Mouse (Mus musculus) liver, postnatal 0 days (tissue): ENCODE measurements around the gene Lkaaear1. TPM values are rescaled to one million over a fixed set of nuclear protein-coding genes. Genes with fewer than 3 reads are reported as not detected.

ENCODE experiments used
- ATAC-seq: fragments of 200-750 bp; cut with Nextera tagmentation; 2 replicates; pipeline ENCODE4 v1.8.0; 2017; ENCODE audit warnings: mild to moderate bottlenecking, moderate library complexity
- DNase-seq: peaks from one replicate; pipeline ENCODE4 v3.0.0-alpha.2; 2016
- H3K27ac ChIP-seq: fragments of 300-500 bp; sonication (generic); 2 replicates; pipeline ENCODE4 v1.5.1; 2014; ENCODE audit warnings: antibody characterized with exemption, moderate library complexity, mild to moderate bottlenecking, low read depth
- H3K27me3 ChIP-seq: fragments of 300-500 bp; sonication (generic); 2 replicates; pipeline ENCODE4 v1.6.1; 2014; ENCODE audit warnings: low read length, control low read depth, mixed read lengths; ENCODE audit not compliant: insufficient read depth
- H3K36me3 ChIP-seq: fragments of 300-500 bp; sonication (generic); replicated peaks from 2 replicates; pipeline ENCODE4 v1.6.1; 2014; ENCODE audit warnings: mild to moderate bottlenecking, control low read depth, low read length, moderate library complexity, mixed read lengths; ENCODE audit not compliant: insufficient read depth
- H3K4me1 ChIP-seq: fragments of 300-500 bp; sonication (generic); 2 replicates; pipeline ENCODE4 v1.6.1; 2014; ENCODE audit warnings: antibody characterized with exemption, mild to moderate bottlenecking, control low read depth; ENCODE audit not compliant: insufficient read depth
- H3K4me2 ChIP-seq: fragments of 300-500 bp; sonication (generic); 2 replicates; pipeline ENCODE4 v1.6.1; 2014; ENCODE audit warnings: low read depth, mild to moderate bottlenecking, low read length, moderate library complexity, mixed read lengths
- H3K4me3 ChIP-seq: fragments of 300-500 bp; sonication (generic); 2 replicates; pipeline ENCODE4 v1.5.1; 2014; ENCODE audit warnings: low read depth, low read length
- H3K9ac ChIP-seq: fragments of 300-500 bp; sonication (generic); replicated peaks from 2 replicates; pipeline ENCODE4 v1.6.1; 2014; ENCODE audit warnings: mild to moderate bottlenecking, moderate library complexity
- H3K9me3 ChIP-seq: fragments of 300-500 bp; sonication (generic); 2 replicates; pipeline ENCODE4 v1.6.1; 2016; ENCODE audit warnings: mild to moderate bottlenecking, control low read depth, low read length, mixed read lengths
- CTCF ChIP-seq: sonication (generic); IDR thresholded peaks from 2 replicates; pipeline ENCODE4 v1.5.1; 2016; ENCODE audit warnings: antibody characterized with exemption, low read depth
- EP300 ChIP-seq: IDR thresholded peaks from 2 replicates; pipeline ENCODE4 v1.6.1; 2016; ENCODE audit warnings: antibody characterized with exemption, low read depth, mild to moderate bottlenecking
- WGBS: fragments of 180-500 bp; shearing (Covaris S2); extraction: QIAGEN DNeasy Blood & Tissue Kit; methylation state at CpG from one replicate; pipeline ENCODE4 v1.1.7; 2014; ENCODE audit not compliant: insufficient replicate concordance; 5-methylcytosine and 5-hydroxymethylcytosine counted together
- polyA plus RNA-seq: library from polyadenylated mRNA; unstranded; fragments of >200 nt; fragmentation: Nextera tagmentation; extraction: Ambion mirVana; gene quantifications from 2 replicates; pipeline ENCODE4 v1.2.1, GENCODE M21; 2015

The Lkaaear1 gene
- polyA plus RNA-seq, 1 experiment from 2014 or later: not detected

GRCm38 (mm10) chr2:181679951-181680715 is 18.1 kb downstream of the Lkaaear1 start, which contains the start of gene Tcea2:
Gene Tcea2, plus strand, starts transcription at chr2:181680310.
- WGBS: 0% methylated on average over 58 of the region's 69 CpGs
- peak; percentile 62 for ATAC-seq
- peak within 1 kb of the TSS; percentile 97 for H3K4me2 ChIP-seq

GRCm38 (mm10) chr2:181678780-181679179 is 19.5 kb downstream of the Lkaaear1 start:
- no peaks in the 10 kb centered on the region for H3K9me3 ChIP-seq
- no peak overlapping the region for H3K9ac ChIP-seq
- 0 out of 2 replicates have a peak, but pooled peaks cover 3% of the 10 kb centered on the region for H3K27me3 ChIP-seq
- WGBS: 44% methylated on average over 1 of the region's 1 CpGs
- TF ChIP-seq CTCF (peak; percentile 98), EP300 (no peak)
- no peak overlapping the region for H3K4me2 ChIP-seq
- peak; percentile 73 for ATAC-seq
- H3K36me3 ChIP-seq: no peaks in the 10 kb centered on the region
- peaks cover 17% of the 10 kb centered on the region for H3K4me1 ChIP-seq
- H3K4me3 ChIP-seq: no peak overlapping the region
- no peak overlapping the region for H3K27ac ChIP-seq
- peak; percentile 79 for DNase-seq

More at GRCm38 (mm10) chr2:181679951-181680715, 18.1 kb downstream of the Lkaaear1 start, which contains the start of gene Tcea2:
- Histone ChIP-seq H3K4me1 (peaks cover 17% of the 10 kb centered on the region), H3K4me3 (peak within 1 kb of the TSS; percentile 68), H3K36me3 (no peaks in the 10 kb centered on the region), H3K27me3 (0 out of 2 replicates have a peak, but pooled peaks cover under 1% of the 10 kb centered on the region), H3K9me3 (no peaks in the 10 kb centered on the region), H3K27ac (0 out of 2 replicates have a peak within 1 kb of the TSS, but pooled peaks have one; percentile 48), H3K9ac (peak within 1 kb of the TSS; percentile 73)
- TF ChIP-seq EP300: no peak
- peak; percentile 21 for TF ChIP-seq CTCF
- peak; percentile 73 for DNase-seq

- H3K27ac ChIP-seq: 0 out of 2 replicates have a peak overlapping the region, but pooled peaks have one; percentile 34
- ATAC-seq: no peak
Observed at GRCm38 (mm10) chr2:181677755-181678098, 20.5 kb downstream of the Lkaaear1 start.

GRCm38 (mm10) chr2:181677096-181677754 is 21.0 kb downstream of the Lkaaear1 start:
- Histone ChIP-seq H3K27ac (0 out of 2 replicates have a peak overlapping the region, but pooled peaks have one; percentile 34), H3K9ac (no peak overlapping the region), H3K9me3 (no peaks in the 10 kb centered on the region), H3K27me3 (peaks cover 12% of the 10 kb centered on the region), H3K4me2 (no peak overlapping the region), H3K4me1 (peaks cover 17% of the 10 kb centered on the region), H3K4me3 (no peak overlapping the region), H3K36me3 (no peaks in the 10 kb centered on the region)
- WGBS: 67% methylated on average over 5 of the region's 5 CpGs
- DNase-seq (no peak), ATAC-seq (no peak)
- peak; percentile 27 for TF ChIP-seq CTCF
- no peak for TF ChIP-seq EP300

More at GRCm38 (mm10) chr2:181677755-181678098, 20.5 kb downstream of the Lkaaear1 start:
- no peak for TF ChIP-seq EP300
- TF ChIP-seq CTCF: no peak
- Histone ChIP-seq H3K4me1 (peaks cover 17% of the 10 kb centered on the region), H3K9me3 (no peaks in the 10 kb centered on the region), H3K36me3 (no peaks in the 10 kb centered on the region), H3K27me3 (peaks cover 7% of the 10 kb centered on the region; the same call in 1 of the 2 replicates), H3K4me2 (no peak overlapping the region), H3K4me3 (no peak overlapping the region), H3K9ac (no peak overlapping the region)
- WGBS: 41% methylated on average over 3 of the region's 3 CpGs
- DNase-seq: no peak

GRCm38 (mm10) chr2:181676424-181676823 is 21.8 kb downstream of the Lkaaear1 start:
- DNase-seq (no peak), ATAC-seq (no peak)
- Histone ChIP-seq H3K4me1 (peaks cover 17% of the 10 kb centered on the region), H3K9ac (no peak overlapping the region), H3K4me2 (no peak overlapping the region), H3K9me3 (no peaks in the 10 kb centered on the region), H3K27ac (peak overlapping the region; percentile 9; the same call in 1 of the 2 replicates), H3K27me3 (peaks cover 20% of the 10 kb centered on the region), H3K36me3 (no peaks in the 10 kb centered on the region), H3K4me3 (no peak overlapping the region)
- WGBS: 31% methylated on average over 2 of the region's 2 CpGs
- TF ChIP-seq CTCF (peak; percentile 26; the same call in 1 of the 2 replicates), EP300 (no peak)

GRCm38 (mm10) chr2:181675454-181675853 is 22.8 kb downstream of the Lkaaear1 start:
- peak overlapping the region; percentile 49 for H3K4me2 ChIP-seq
- no peak for TF ChIP-seq CTCF
- no peak for TF ChIP-seq EP300
- no peak overlapping the region for H3K27ac ChIP-seq
- peaks cover 30% of the 10 kb centered on the region for H3K27me3 ChIP-seq
- H3K36me3 ChIP-seq: no peaks in the 10 kb centered on the region
- under 1% methylated on average over 14 of the region's 14 CpGs for WGBS
- DNase-seq: peak; percentile 48
- H3K9me3 ChIP-seq: no peaks in the 10 kb centered on the region
- H3K4me3 ChIP-seq: no peak overlapping the region
- peaks cover 13% of the 10 kb centered on the region for H3K4me1 ChIP-seq
- no peak for ATAC-seq
- H3K9ac ChIP-seq: no peak overlapping the region
